Mouse (Mus musculus) liver, embryonic 14.5 days (tissue): ENCODE measurements around the gene Draxin.

ENCODE experiments used
- CTCF ChIP-seq: IDR thresholded peaks from 2 replicates; pipeline ENCODE4 v1.5.1; 2016; ENCODE audit warnings: antibody characterized with exemption, low read depth, control low read depth
- EP300 ChIP-seq: IDR thresholded peaks from 2 replicates; pipeline ENCODE4 v1.6.1; 2016; ENCODE audit warnings: antibody characterized with exemption, low read depth

DNA sequence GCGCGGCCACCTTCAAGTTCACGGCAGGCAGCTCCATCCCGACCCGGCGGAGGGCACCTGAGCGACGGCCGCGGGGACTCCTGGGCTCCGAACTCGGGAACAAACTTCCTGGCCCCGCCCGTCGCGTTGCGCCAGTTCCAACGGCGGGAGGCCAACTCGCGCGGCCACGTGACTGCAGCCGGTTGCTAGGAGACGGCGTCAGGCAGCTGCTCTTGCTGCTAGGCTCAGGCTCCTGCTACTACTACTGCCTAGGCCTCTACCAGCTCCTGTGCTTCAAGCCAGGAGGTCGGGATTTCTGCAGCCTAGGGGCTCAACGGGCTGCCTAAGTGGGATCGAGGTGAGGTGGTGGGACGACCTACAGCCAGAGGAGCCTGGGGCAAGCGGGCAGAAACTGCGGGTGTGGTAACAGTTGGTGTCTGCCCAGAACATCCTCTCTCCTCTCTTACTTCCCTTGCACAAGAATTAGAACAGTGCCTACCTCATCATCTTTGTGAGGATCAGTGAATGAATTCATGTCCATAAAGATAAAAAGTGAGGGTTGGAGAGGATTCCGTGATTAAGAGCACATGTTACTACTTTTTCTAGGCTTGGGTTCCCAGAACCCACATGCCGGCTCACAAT lies 42.5 kb downstream of the Draxin start, which contains the start of gene Agtrap:
- TF ChIP-seq EP300 (no peak), CTCF (no peak)
